Mouse (Mus musculus): Measurements from ENCODE around the gene Tmigd3. TPM values are rescaled to one million over a fixed set of nuclear protein-coding genes. Genes with fewer than 3 reads are reported as not detected.
A peak's percentile ranks its signal among the peaks of the same experiment; 100 is the strongest.

Gene Tmigd3
- 0.26 and 0.41 TPM in 2 replicates for polyA plus RNA-seq (2014; fragmentation: Nextera tagmentation; extraction: Ambion mirVana)

DNA sequence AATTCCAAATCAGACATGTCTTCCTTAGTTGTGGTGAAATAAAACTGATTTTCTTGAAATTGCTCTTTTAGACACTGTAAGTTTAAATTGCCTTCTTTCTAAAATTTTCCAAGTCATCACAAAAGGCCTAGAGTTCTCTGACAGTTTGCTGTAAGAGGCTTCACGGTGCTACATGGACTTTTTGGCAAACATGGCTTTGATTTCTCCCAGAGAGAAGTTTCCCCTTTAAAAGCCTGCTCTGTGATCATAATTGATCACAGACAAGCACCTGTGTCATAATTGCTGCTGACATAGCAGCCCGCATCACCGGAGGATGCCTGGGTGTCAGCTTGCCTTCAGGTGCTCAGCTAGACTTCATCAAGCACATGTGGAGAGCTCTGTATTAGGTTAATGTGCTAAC, at the start of gene Tmigd3, which contains the start of gene Adora3:
Tmigd3 (plus strand) TSS at position 346 of the 400 bp plus-strand sequence.
Adora3 (plus strand) TSS at position 301 of the 400 bp plus-strand sequence.
- Histone ChIP-seq H3K27ac (replicated peaks in 1 of 2; ENCODE audit: control insufficient read depth in 1 of 2, insufficient read depth in 1 of 2, low read depth in 2 of 2, low read length in 2 of 2) (no peak within 1 kb of the TSS), H3K4me1 (ENCODE audit: control insufficient read depth in 2 of 2, insufficient read depth in 2 of 2, low read length in 2 of 2) (peaks cover 12 to 24% of the 10 kb centered on the region in 2 experiments), H3K4me2 (ENCODE audit: low read length) (no peak within 1 kb of the TSS; the same call in 1 of the 2 replicates), H3K27me3 (ENCODE audit: control insufficient read depth, insufficient read depth, low read length) (no peaks in the 10 kb centered on the region; the same call in 1 of the 2 replicates), H3K4me3 (ENCODE audit: control insufficient read depth in 1 of 2, insufficient read depth in 1 of 2, low read depth in 1 of 2, low read length in 2 of 2) (no peak within 1 kb of the TSS), H3K9ac (ENCODE audit: low read length) (no peak within 1 kb of the TSS), H3K9me3 (ENCODE audit: control insufficient read depth, low read length) (no peaks in the 10 kb centered on the region), H3K36me3 (ENCODE audit: control insufficient read depth, insufficient read depth, low read length) (no peaks in the 10 kb centered on the region)
- 86% methylated on average over 3 of the region's 3 CpGs for WGBS
- ATAC-seq (ENCODE audit: insufficient number of reproducible peaks, insufficient read depth, low FRiP score, low read depth): no peak

DNA sequence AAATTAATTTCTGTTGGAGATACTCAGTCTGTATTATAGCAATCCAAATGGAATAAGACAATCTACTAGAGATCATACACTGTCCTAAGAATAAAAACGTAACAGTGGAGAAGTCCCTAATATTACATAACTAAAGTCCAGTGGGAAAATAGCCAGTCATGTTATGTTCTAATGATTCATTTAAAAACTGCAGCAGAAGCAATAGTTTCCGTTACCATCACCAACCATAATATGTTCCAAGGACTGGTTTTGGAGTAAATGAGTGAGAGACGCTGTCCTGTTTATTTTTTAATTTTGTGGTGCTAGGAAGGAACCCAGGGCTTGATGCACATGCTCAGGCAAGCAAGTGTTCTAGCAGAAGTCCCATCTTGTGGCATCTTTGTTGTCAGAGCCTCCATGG, 49.2 kb upstream of the Tmigd3 start:
- Histone ChIP-seq H3K4me3 (ENCODE audit: control insufficient read depth in 1 of 2, insufficient read depth in 1 of 2, low read depth in 1 of 2, low read length in 2 of 2) (no peak overlapping the region), H3K4me2 (ENCODE audit: low read length) (no peak overlapping the region), H3K27me3 (ENCODE audit: control insufficient read depth, insufficient read depth, low read length) (peaks cover 66% of the 10 kb centered on the region), H3K36me3 (ENCODE audit: control insufficient read depth, insufficient read depth, low read length) (no peaks in the 10 kb centered on the region), H3K9ac (ENCODE audit: low read length) (no peak overlapping the region), H3K9me3 (ENCODE audit: control insufficient read depth, low read length) (no peaks in the 10 kb centered on the region), H3K27ac (replicated peaks in 1 of 2; ENCODE audit: control insufficient read depth in 1 of 2, insufficient read depth in 1 of 2, low read depth in 2 of 2, low read length in 2 of 2) (no peak overlapping the region), H3K4me1 (ENCODE audit: control insufficient read depth in 2 of 2, insufficient read depth in 2 of 2, low read length in 2 of 2) (peaks cover 17 to 27% of the 10 kb centered on the region in 2 experiments)
- WGBS: 86% methylated on average over 3 of the region's 3 CpGs
- ATAC-seq (ENCODE audit: insufficient number of reproducible peaks, insufficient read depth, low FRiP score, low read depth): no peak

DNA sequence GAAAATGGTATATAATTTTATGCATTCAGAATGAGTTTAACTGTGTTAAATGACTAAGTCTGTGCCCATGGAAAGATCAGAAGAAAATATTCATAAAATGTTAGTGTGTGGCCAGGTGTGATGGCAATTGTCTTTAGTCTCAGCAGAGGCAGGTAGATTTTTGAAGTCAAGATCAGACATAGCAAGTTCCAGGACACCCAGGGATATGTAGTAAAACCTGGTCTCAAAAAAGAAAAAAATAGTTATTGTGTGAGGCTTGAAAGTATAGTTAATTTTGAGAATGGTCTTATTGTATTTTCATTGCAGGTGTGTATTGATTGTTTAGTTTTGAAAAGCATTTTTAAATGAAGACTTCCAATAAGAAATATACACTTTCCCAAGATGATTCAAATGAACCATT, 47.1 kb upstream of the Tmigd3 start:
- H3K27ac ChIP-seq (replicated peaks in 1 of 2; ENCODE audit: control insufficient read depth in 1 of 2, insufficient read depth in 1 of 2, low read depth in 2 of 2, low read length in 2 of 2): no peak overlapping the region
- H3K4me2 ChIP-seq (ENCODE audit: low read length): no peak overlapping the region
- ATAC-seq (ENCODE audit: insufficient number of reproducible peaks, insufficient read depth, low FRiP score, low read depth): no peak
- no peak overlapping the region for H3K4me3 ChIP-seq (ENCODE audit: control insufficient read depth in 1 of 2, insufficient read depth in 1 of 2, low read depth in 1 of 2, low read length in 2 of 2)
- H3K4me1 ChIP-seq (ENCODE audit: control insufficient read depth in 2 of 2, insufficient read depth in 2 of 2, low read length in 2 of 2): peaks cover 13 to 25% of the 10 kb centered on the region in 2 experiments
- peaks cover 47% of the 10 kb centered on the region for H3K27me3 ChIP-seq (ENCODE audit: control insufficient read depth, insufficient read depth, low read length)
- no peaks in the 10 kb centered on the region for H3K9me3 ChIP-seq (ENCODE audit: control insufficient read depth, low read length)
- H3K36me3 ChIP-seq (ENCODE audit: control insufficient read depth, insufficient read depth, low read length): no peaks in the 10 kb centered on the region
- H3K9ac ChIP-seq (ENCODE audit: low read length): no peak overlapping the region

DNA sequence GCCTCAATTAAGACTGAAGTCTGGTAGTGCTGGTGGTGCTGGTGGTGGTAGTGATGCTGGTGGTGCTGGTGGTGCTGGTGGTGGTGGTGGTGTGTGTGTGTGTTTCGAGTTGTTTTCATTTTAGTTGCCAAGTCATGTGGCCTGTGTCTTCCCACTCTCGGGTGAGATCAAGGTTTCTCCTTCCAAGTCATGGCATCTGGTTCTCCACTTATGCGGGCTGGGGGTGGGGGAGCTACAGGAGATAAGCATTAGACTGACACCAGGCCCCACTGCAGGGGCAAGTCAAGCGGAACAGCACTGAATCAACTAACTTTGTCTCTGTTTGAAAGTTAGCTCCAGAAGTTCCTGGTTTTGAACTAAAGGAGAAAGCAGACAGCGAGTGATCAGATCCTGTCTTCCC, 46.6 kb upstream of the Tmigd3 start:
- peaks cover 13 to 25% of the 10 kb centered on the region in 2 experiments for H3K4me1 ChIP-seq (ENCODE audit: control insufficient read depth in 2 of 2, insufficient read depth in 2 of 2, low read length in 2 of 2)
- peaks cover 42% of the 10 kb centered on the region for H3K27me3 ChIP-seq (ENCODE audit: control insufficient read depth, insufficient read depth, low read length)
- no peak for ATAC-seq (ENCODE audit: insufficient number of reproducible peaks, insufficient read depth, low FRiP score, low read depth)
- no peak overlapping the region for H3K27ac ChIP-seq (replicated peaks in 1 of 2; ENCODE audit: control insufficient read depth in 1 of 2, insufficient read depth in 1 of 2, low read depth in 2 of 2, low read length in 2 of 2)
- WGBS: 22% methylated on average over 5 of the region's 5 CpGs
- no peaks in the 10 kb centered on the region for H3K9me3 ChIP-seq (ENCODE audit: control insufficient read depth, low read length)
- no peak overlapping the region for H3K9ac ChIP-seq (ENCODE audit: low read length)
- H3K4me2 ChIP-seq (ENCODE audit: low read length): no peak overlapping the region
- H3K4me3 ChIP-seq (ENCODE audit: control insufficient read depth in 1 of 2, insufficient read depth in 1 of 2, low read depth in 1 of 2, low read length in 2 of 2): no peak overlapping the region
- H3K36me3 ChIP-seq (ENCODE audit: control insufficient read depth, insufficient read depth, low read length): no peaks in the 10 kb centered on the region

DNA sequence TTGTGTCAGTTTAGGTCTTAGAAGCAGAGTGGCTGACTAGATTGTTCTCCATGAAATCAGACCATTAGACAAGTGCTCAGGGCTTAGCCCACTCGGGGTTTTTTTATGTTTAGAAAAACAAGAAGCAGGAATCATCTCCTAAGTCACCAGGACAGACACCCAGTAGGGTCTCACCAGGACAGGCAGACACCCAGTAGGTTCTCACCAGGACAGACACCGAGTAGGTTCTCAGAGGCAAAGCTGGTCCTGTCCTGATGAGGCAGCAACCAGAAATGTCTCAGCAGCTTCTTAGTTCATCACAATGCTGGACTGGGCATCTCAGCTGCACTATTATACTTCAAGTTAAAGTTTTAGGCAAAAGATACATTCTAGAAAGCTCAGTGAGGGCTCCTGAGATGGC, 46.0 kb upstream of the Tmigd3 start:
- peaks cover 37% of the 10 kb centered on the region for H3K27me3 ChIP-seq (ENCODE audit: control insufficient read depth, insufficient read depth, low read length)
- no peak overlapping the region for H3K4me2 ChIP-seq (ENCODE audit: low read length)
- no peak overlapping the region for H3K9ac ChIP-seq (ENCODE audit: low read length)
- H3K4me3 ChIP-seq (ENCODE audit: control insufficient read depth in 1 of 2, insufficient read depth in 1 of 2, low read depth in 1 of 2, low read length in 2 of 2): no peak overlapping the region
- no peak overlapping the region for H3K27ac ChIP-seq (replicated peaks in 1 of 2; ENCODE audit: control insufficient read depth in 1 of 2, insufficient read depth in 1 of 2, low read depth in 2 of 2, low read length in 2 of 2)
- no peaks in the 10 kb centered on the region for H3K36me3 ChIP-seq (ENCODE audit: control insufficient read depth, insufficient read depth, low read length)
- peaks cover 13 to 25% of the 10 kb centered on the region in 2 experiments for H3K4me1 ChIP-seq (ENCODE audit: control insufficient read depth in 2 of 2, insufficient read depth in 2 of 2, low read length in 2 of 2)
- H3K9me3 ChIP-seq (ENCODE audit: control insufficient read depth, low read length): no peaks in the 10 kb centered on the region
- ATAC-seq (ENCODE audit: insufficient number of reproducible peaks, insufficient read depth, low FRiP score, low read depth): no peak
- WGBS: 35% methylated on average over 2 of the region's 2 CpGs

DNA sequence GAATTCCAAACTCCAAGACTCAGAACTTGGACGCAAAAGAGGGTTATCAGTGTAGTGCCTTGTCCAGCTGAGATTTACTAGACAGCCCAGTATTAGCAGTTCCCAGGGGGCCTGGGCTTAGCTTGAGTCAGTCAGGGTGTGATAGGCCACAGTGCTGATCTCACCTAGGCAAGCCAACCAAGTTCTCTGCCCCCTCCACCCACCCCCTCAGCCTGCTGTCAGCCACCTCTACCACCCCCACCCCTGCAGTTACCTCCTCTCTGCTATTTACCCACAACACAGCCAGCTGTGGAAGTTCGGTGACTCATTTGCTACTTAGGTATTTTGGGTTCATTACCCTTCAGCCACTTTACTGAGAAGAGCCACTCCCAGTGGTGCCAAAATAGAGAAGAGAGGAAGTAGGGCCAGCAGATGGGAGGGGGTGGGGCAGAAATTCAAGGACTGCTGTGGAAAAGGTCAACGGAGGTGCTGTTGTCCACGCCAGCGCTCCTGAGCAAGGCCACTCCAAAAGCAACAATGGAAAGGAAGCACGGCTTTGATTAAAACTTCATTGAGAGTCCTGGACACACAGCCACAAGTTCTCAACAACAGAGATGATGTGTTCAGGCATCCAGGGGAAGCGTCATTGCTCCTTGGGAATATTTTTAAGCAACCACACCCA, 45.1 kb upstream of the Tmigd3 start:
- no peak overlapping the region for H3K9ac ChIP-seq (ENCODE audit: low read length)
- H3K9me3 ChIP-seq (ENCODE audit: control insufficient read depth, low read length): no peaks in the 10 kb centered on the region
- H3K36me3 ChIP-seq (ENCODE audit: control insufficient read depth, insufficient read depth, low read length): no peaks in the 10 kb centered on the region
- peak overlapping the region; percentile 16; the same call in 1 of the 2 replicates for H3K4me2 ChIP-seq (ENCODE audit: low read length)
- H3K27me3 ChIP-seq (ENCODE audit: control insufficient read depth, insufficient read depth, low read length): peaks cover 27% of the 10 kb centered on the region
- H3K4me3 ChIP-seq (ENCODE audit: control insufficient read depth in 1 of 2, insufficient read depth in 1 of 2, low read depth in 1 of 2, low read length in 2 of 2): no peak overlapping the region
- peak; percentile 69; the same call in 1 of the 2 replicates for ATAC-seq (ENCODE audit: insufficient number of reproducible peaks, insufficient read depth, low FRiP score, low read depth)
- H3K27ac ChIP-seq (replicated peaks in 1 of 2; ENCODE audit: control insufficient read depth in 1 of 2, insufficient read depth in 1 of 2, low read depth in 2 of 2, low read length in 2 of 2): peak overlapping the region in 1 of 2 experiments; percentile 50; a peak in 2 of 4 replicates
- WGBS: 21% methylated on average over 7 of the region's 7 CpGs
- peaks cover 13 to 25% of the 10 kb centered on the region in 2 experiments for H3K4me1 ChIP-seq (ENCODE audit: control insufficient read depth in 2 of 2, insufficient read depth in 2 of 2, low read length in 2 of 2)

DNA sequence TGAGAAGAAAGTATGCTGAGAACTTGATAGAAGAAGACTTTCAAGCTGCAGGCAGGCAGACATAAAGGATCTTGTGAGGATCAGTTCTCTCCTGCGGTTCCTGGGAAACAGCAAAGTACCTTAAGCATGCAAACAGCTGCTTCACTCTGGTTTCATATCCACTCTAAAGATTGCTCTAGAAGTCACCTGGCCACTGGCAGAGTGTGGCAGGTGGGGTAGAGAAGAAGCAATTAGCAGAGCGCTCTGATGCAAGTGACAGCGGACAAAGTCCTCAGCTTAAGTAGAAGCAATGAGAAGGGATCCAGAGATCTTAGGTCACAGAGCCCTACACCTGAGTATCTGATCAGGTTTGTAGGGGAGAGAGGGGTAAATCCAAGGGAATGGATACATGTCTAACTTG, 39.1 kb upstream of the Tmigd3 start:
- H3K9ac ChIP-seq (ENCODE audit: low read length): no peak overlapping the region
- no peaks in the 10 kb centered on the region for H3K36me3 ChIP-seq (ENCODE audit: control insufficient read depth, insufficient read depth, low read length)
- ATAC-seq (ENCODE audit: insufficient number of reproducible peaks, insufficient read depth, low FRiP score, low read depth): no peak
- H3K4me3 ChIP-seq (ENCODE audit: control insufficient read depth in 1 of 2, insufficient read depth in 1 of 2, low read depth in 1 of 2, low read length in 2 of 2): no peak overlapping the region
- no peaks in the 10 kb centered on the region for H3K27me3 ChIP-seq (ENCODE audit: control insufficient read depth, insufficient read depth, low read length)
- WGBS: 92% methylated on average over 3 of the region's 3 CpGs
- H3K4me2 ChIP-seq (ENCODE audit: low read length): no peak overlapping the region
- no peaks in the 10 kb centered on the region for H3K9me3 ChIP-seq (ENCODE audit: control insufficient read depth, low read length)
- no peaks in the 10 kb centered on the region for H3K4me1 ChIP-seq (ENCODE audit: control insufficient read depth in 2 of 2, insufficient read depth in 2 of 2, low read length in 2 of 2)
- H3K27ac ChIP-seq (replicated peaks in 1 of 2; ENCODE audit: control insufficient read depth in 1 of 2, insufficient read depth in 1 of 2, low read depth in 2 of 2, low read length in 2 of 2): no peak overlapping the region

DNA sequence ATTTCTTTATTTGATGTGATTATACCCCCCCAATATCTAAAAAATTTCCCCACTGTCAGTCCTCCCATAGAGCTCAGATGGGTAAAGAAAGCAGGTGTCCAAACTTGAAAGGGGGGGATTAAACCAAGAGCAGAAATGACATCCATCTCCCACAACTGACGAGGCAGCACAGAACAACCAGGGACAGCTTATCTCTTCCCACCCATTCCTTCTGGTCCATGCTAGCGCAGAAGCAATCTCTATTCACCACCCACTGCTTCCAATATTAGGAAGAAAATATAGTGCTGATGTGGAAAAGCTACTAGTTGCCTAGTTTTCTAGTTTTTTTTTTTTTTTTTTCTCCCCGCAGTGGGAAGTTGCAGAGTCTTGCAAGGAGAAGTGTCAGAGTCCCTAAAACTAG, 34.8 kb upstream of the Tmigd3 start:
- no peaks in the 10 kb centered on the region for H3K36me3 ChIP-seq (ENCODE audit: control insufficient read depth, insufficient read depth, low read length)
- WGBS: 46% methylated on average over 3 of the region's 3 CpGs
- no peak overlapping the region for H3K9ac ChIP-seq (ENCODE audit: low read length)
- H3K27ac ChIP-seq (replicated peaks in 1 of 2; ENCODE audit: control insufficient read depth in 1 of 2, insufficient read depth in 1 of 2, low read depth in 2 of 2, low read length in 2 of 2): no peak overlapping the region
- no peak overlapping the region for H3K4me3 ChIP-seq (ENCODE audit: control insufficient read depth in 1 of 2, insufficient read depth in 1 of 2, low read depth in 1 of 2, low read length in 2 of 2)
- 0 out of 2 replicates have a peak, but pooled peaks cover 3% of the 10 kb centered on the region for H3K27me3 ChIP-seq (ENCODE audit: control insufficient read depth, insufficient read depth, low read length)
- H3K4me2 ChIP-seq (ENCODE audit: low read length): no peak overlapping the region
- no peaks in the 10 kb centered on the region for H3K4me1 ChIP-seq (ENCODE audit: control insufficient read depth in 2 of 2, insufficient read depth in 2 of 2, low read length in 2 of 2)
- H3K9me3 ChIP-seq (ENCODE audit: control insufficient read depth, low read length): no peaks in the 10 kb centered on the region
- no peak for ATAC-seq (ENCODE audit: insufficient number of reproducible peaks, insufficient read depth, low FRiP score, low read depth)

Data from heart, embryonic 14.5 days (tissue).